Mouse (Mus musculus): ENCODE data around the gene Thy1.

DNA sequence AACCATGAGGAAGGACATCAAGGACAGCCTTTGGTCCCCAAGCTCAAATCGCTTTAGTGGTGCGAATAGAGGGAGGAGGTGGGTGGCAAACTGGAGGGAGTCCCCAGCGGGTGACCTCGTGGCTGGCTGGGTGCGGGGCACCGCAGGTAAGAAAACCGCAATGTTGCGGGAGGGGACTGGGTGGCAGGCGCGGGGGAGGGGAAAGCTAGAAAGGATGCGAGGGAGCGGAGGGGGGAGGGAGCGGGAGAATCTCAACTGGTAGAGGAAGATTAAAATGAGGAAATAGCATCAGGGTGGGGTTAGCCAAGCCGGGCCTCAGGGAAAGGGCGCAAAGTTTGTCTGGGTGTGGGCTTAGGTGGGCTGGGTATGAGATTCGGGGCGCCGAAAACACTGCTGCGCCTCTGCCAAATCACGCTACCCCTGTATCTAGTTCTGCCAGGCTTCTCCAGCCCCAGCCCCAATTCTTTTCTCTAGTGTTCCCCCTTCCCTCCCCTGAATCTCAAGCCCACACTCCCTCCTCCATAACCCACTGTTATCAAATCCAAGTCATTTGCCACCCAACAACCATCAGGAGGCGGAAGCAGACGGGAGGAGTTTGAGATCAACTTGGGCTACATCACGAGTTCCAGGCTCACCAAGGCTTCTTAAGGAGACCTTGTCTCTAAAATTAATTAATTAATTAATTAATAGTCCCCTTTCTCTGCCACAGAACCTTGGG, 683 bp downstream of the Thy1 start:
- TF ChIP-seq POLR2A (IDR thresholded peaks at IDR 0.05; ENCODE audit: insufficient read depth, low read depth, low read length) (no peak), EP300 (IDR thresholded peaks at IDR 0.05; ENCODE audit: insufficient read depth, low read depth, low read length) (no peak), CTCF (IDR thresholded peaks at IDR 0.05) (no peak)
